Mouse (Mus musculus) cerebellum, postnatal 36 days (tissue): Measurements from ENCODE around the gene Fbxw10.

Experiments used
- DNase-seq, 2 experiments: peaks; one replicate each; pipeline ENCODE4 v3.0.0; 2021 to 2022; ENCODE audit warnings: mixed read lengths in 2 of 2

Fbxw10 gene

GRCm38 (mm10) chr11:62845730-62846129 lies 1.1 kb upstream of the Fbxw10 start:
- no peak for DNase-seq

- no peak for DNase-seq
Measured at GRCm38 (mm10) chr11:62847655-62848191, 854 bp downstream of the Fbxw10 start.

GRCm38 (mm10) chr11:62848301-62848700 lies 1.4 kb downstream of the Fbxw10 start:
- no peak for DNase-seq

GRCm38 (mm10) chr11:62851199-62851598 lies 4.3 kb downstream of the Fbxw10 start:
- peak; percentile 6 to 8 for DNase-seq

- DNase-seq: no peak
Measured at GRCm38 (mm10) chr11:62853334-62853733, 6.5 kb downstream of the Fbxw10 start.

- DNase-seq: no peak
Measured at GRCm38 (mm10) chr11:62865562-62865961, 18.7 kb downstream of the Fbxw10 start.

- no peak for DNase-seq
Measured at GRCm38 (mm10) chr11:62866685-62867084, 19.8 kb downstream of the Fbxw10 start.

GRCm38 (mm10) chr11:62869201-62869600 lies 22.3 kb downstream of the Fbxw10 start:
- DNase-seq: no peak

GRCm38 (mm10) chr11:62869715-62870371 lies 23.0 kb downstream of the Fbxw10 start:
- DNase-seq: no peak

GRCm38 (mm10) chr11:62873479-62873878 lies 26.6 kb downstream of the Fbxw10 start:
- DNase-seq: no peak

GRCm38 (mm10) chr11:62875696-62876095 lies 28.8 kb downstream of the Fbxw10 start:
- DNase-seq: no peak

GRCm38 (mm10) chr11:62876445-62876844 lies 29.6 kb downstream of the Fbxw10 start:
- no peak for DNase-seq

- DNase-seq: no peak
Measured at GRCm38 (mm10) chr11:62877391-62877790, 30.5 kb downstream of the Fbxw10 start.

- DNase-seq: peak in 1 of 2 experiments; percentile 26
Measured at GRCm38 (mm10) chr11:62878728-62879127, 31.9 kb downstream of the Fbxw10 start.

- DNase-seq: peak; percentile 97 to 99
Measured at GRCm38 (mm10) chr11:62879220-62880048, 32.6 kb downstream of the Fbxw10 start, which contains the start of gene Tvp23b. TSS of gene Tvp23b (plus strand) at chr11:62879455.

- DNase-seq: no peak
Measured at GRCm38 (mm10) chr11:62883407-62883806, 36.5 kb downstream of the Fbxw10 start.

GRCm38 (mm10) chr11:62885323-62885722 lies 38.5 kb downstream of the Fbxw10 start:
- no peak for DNase-seq

GRCm38 (mm10) chr11:62890796-62891195 lies 43.9 kb downstream of the Fbxw10 start:
- DNase-seq: no peak

- no peak for DNase-seq
Measured at GRCm38 (mm10) chr11:62891763-62892162, 44.9 kb downstream of the Fbxw10 start.

- DNase-seq: peak; percentile 31 to 63
Measured at GRCm38 (mm10) chr11:62901699-62902323, 54.9 kb downstream of the Fbxw10 start.

GRCm38 (mm10) chr11:62903871-62904495 lies 57.1 kb downstream of the Fbxw10 start:
- DNase-seq: no peak

- no peak for DNase-seq
Measured at GRCm38 (mm10) chr11:62909720-62910306, 62.9 kb downstream of the Fbxw10 start.
